Mouse (Mus musculus) ES-E14 (cell line): ENCODE results near the gene Skint1. TPM values are rescaled to one million over a fixed set of nuclear protein-coding genes. Genes with fewer than 3 reads are reported as not detected.

ENCODE experiments used
- DNase-seq: peaks from one replicate; pipeline ENCODE4 v3.0.0-alpha.2; 2013; ENCODE audit warnings: low read depth, low spot score
- H3K27ac ChIP-seq: 2 replicates; pipeline ENCODE4 v1.5.1; 2012; ENCODE audit warnings: low read depth, mild to moderate bottlenecking, low read length, moderate library complexity, mixed read lengths; ENCODE audit not compliant: poor library complexity, insufficient read depth, severe bottlenecking
- H3K36me3 ChIP-seq: 2 replicates; pipeline ENCODE4 v1.6.1; 2012; ENCODE audit warnings: mild to moderate bottlenecking, low read length, moderate library complexity, mixed read lengths; ENCODE audit not compliant: control insufficient read depth, poor library complexity, insufficient read depth, severe bottlenecking
- H3K4me1 ChIP-seq, 2 experiments: fragments of 150-350 bp in 1 of 2; sonication (generic) in 1 of 2; 2 replicates each; pipeline ENCODE4 v1.6.1; 2012; ENCODE audit warnings: low read length in 2 of 2, mild to moderate bottlenecking in 1 of 2, mixed read lengths in 1 of 2; ENCODE audit not compliant: control insufficient read depth in 2 of 2, insufficient read depth in 2 of 2, poor library complexity in 1 of 2
- H3K4me3 ChIP-seq, 2 experiments: fragments of 150-350 bp in 1 of 2; sonication (generic) in 1 of 2; 2 replicates each; pipeline ENCODE4 v1.5.1; 2012; ENCODE audit warnings: low read length in 2 of 2, low read depth in 1 of 2, mild to moderate bottlenecking in 1 of 2, mixed read lengths in 1 of 2; ENCODE audit not compliant: insufficient read depth in 1 of 2, poor library complexity in 1 of 2, severe bottlenecking in 1 of 2
- H3K9ac ChIP-seq: 2 replicates; pipeline ENCODE4 v1.6.1; 2012; ENCODE audit warnings: low read depth, mild to moderate bottlenecking, low read length, mixed read lengths; ENCODE audit not compliant: poor library complexity, insufficient read depth, severe bottlenecking
- H3K9me3 ChIP-seq: fragments of 150-350 bp; sonication (generic); 2 replicates; pipeline ENCODE4 v1.6.1; 2012; ENCODE audit warnings: low read depth, mild to moderate bottlenecking, low read length; ENCODE audit not compliant: control insufficient read depth, insufficient read depth
- CHD2 ChIP-seq: IDR thresholded peaks from 2 replicates; pipeline ENCODE4 v1.6.1; 2014; ENCODE audit warnings: mild to moderate bottlenecking, low read depth, low read length, inconsistent platforms
- HCFC1 ChIP-seq: IDR thresholded peaks from 2 replicates; pipeline ENCODE4 v1.6.1; 2012; ENCODE audit warnings: low read length, inconsistent platforms, borderline replicate concordance; ENCODE audit not compliant: insufficient read depth
- MAFK ChIP-seq: IDR thresholded peaks from 2 replicates; pipeline ENCODE4 v1.6.1; 2014; ENCODE audit warnings: mild to moderate bottlenecking, low read depth, low read length, inconsistent platforms; ENCODE audit not compliant: insufficient read depth
- ZC3H11A ChIP-seq: IDR thresholded peaks from 2 replicates; pipeline ENCODE4 v1.6.1; 2012; ENCODE audit warnings: low read depth, mild to moderate bottlenecking, inconsistent platforms, low read length, borderline replicate concordance
- ZNF384 ChIP-seq: IDR thresholded peaks from 2 replicates; pipeline ENCODE4 v1.6.1; 2012; ENCODE audit warnings: low read depth, low read length, inconsistent platforms
- in situ Hi-C, 2 experiments: fragments of 600-800 bp; cut with MboI; formaldehyde crosslinking; loops; one replicate each; pipeline ENCODE4 v1.15.1; 2025; ENCODE audit warnings: low sequenced_read_pairs in 2 of 2, inconsistent platforms in 1 of 2; ENCODE audit not compliant: unreplicated experiment in 2 of 2
- total RNA-seq: library from RNA; depleted of rRNA; stranded (reverse); fragments of 300-350 nt; gene quantifications from 2 replicates; pipeline ENCODE4 v1.2.3, GENCODE M21; 2012; rRNA removed

The Skint1 gene
- total RNA-seq, 1 experiment: not detected

DNA sequence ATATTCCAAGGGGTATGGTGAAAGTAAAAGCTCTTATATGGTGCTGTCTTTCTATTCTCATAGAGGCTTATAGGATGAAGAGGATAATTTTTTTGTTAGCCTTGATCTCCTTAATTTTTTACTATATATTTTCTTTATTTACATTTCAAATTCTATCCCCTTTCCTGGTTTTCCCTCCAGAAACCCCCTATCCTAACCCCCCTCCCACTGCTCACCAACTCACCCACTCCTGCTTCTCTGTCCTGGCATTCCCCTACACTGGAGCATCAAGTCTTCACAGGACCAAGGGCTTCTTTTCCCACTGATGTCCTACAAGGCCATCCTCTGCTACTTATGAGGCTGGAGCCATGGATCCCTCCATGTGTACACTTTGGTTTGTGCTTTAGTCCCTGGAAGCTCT, 65.6 kb downstream of the Skint1 start, which contains the start of gene Skint4:
Gene Skint4, plus strand, starts transcription at position 301 of the 400 bp plus-strand sequence.
- DNase-seq: no peak
- Histone ChIP-seq H3K4me3 (no peak within 1 kb of the TSS), H3K9ac (no peak within 1 kb of the TSS), H3K36me3 (no peaks in the 10 kb centered on the region), H3K9me3 (no peaks in the 10 kb centered on the region), H3K27ac (no peak within 1 kb of the TSS), H3K4me1 (no peaks in the 10 kb centered on the region)
- TF ChIP-seq ZC3H11A: no peak
- no peak for TF ChIP-seq ZNF384
- no peak for TF ChIP-seq MAFK
- no peak for TF ChIP-seq HCFC1
- no peak for TF ChIP-seq CHD2
- in situ Hi-C loops: no loop called here

Other genes starting within 250 kb of the Skint1 start
- not detected in 2 replicates for gene Slc5a9, start 103.4 kb upstream of the Skint1 start, total RNA-seq
- gene Skint8, start 86.9 kb upstream of the Skint1 start, total RNA-seq: not detected in 2 replicates
- not detected in 2 replicates for gene Skint7, start 33.3 kb upstream of the Skint1 start, total RNA-seq
- not detected in 2 replicates for gene Skint4, start 65.7 kb downstream of the Skint1 start, total RNA-seq
- not detected in 2 replicates for gene Skint3, start 226.0 kb downstream of the Skint1 start, total RNA-seq